Mouse (Mus musculus): Measurements from ENCODE around the gene Nfic. TPM values are rescaled to one million over a fixed set of nuclear protein-coding genes. Genes with fewer than 3 reads are reported as not detected.

The Nfic gene
- total and polyA plus RNA-seq, 3 experiments: 2.0 to 9.7 TPM; not detected in 1

- peak; percentile 91 for TF ChIP-seq SIN3A (IDR thresholded peaks at IDR 0.05; ENCODE audit: low read length)
- TF ChIP-seq NRF1 (IDR thresholded peaks at IDR 0.05; ENCODE audit: insufficient read depth, low read depth, low read length, poor library complexity, severe bottlenecking): peak; percentile 99
- TF ChIP-seq POLR2AphosphoS2 (IDR thresholded peaks at IDR 0.05; ENCODE audit: low read length): no peak; the same call in 1 of the 2 replicates
- TF ChIP-seq BHLHE40 (IDR thresholded peaks at IDR 0.05; ENCODE audit: borderline replicate concordance, low read depth, low read length): no peak
- TF ChIP-seq TBP (IDR thresholded peaks at IDR 0.05; ENCODE audit: low read depth, low read length): peak; percentile 88
- peak; percentile 16; the same call in 1 of the 2 replicates for TF ChIP-seq MYC (IDR thresholded peaks at IDR 0.05; ENCODE audit: low read depth, low read length)
- TF ChIP-seq MAX (IDR thresholded peaks at IDR 0.05; ENCODE audit: low read length): peak; percentile 58
- no peak for TF ChIP-seq MAFK (IDR thresholded peaks at IDR 0.05; ENCODE audit: borderline replicate concordance, low read depth, low read length)
These were observed 76.8 kb downstream of the Nfic start (continued) for GRCm38 (mm10) chr10:81378553-81379182.

GRCm38 (mm10) chr10:81377793-81378552, 77.5 kb downstream of the Nfic start, which contains the start of gene Fzr1:
Gene Fzr1 (minus strand): TSS chr10:81378516.
- peak within 1 kb of the TSS; percentile 93 for H3K27ac ChIP-seq (ENCODE audit: control insufficient read depth, low read depth, low read length)
- DNase-seq (ENCODE audit: low read depth, low spot score): no peak
- H3K4me1 ChIP-seq (ENCODE audit: control insufficient read depth in 1 of 2, insufficient read depth in 2 of 2, low read length in 2 of 2): peaks cover 30 to 44% of the 10 kb centered on the region in 2 experiments
- H3K27me3 ChIP-seq (ENCODE audit: control insufficient read depth in 1 of 2, insufficient read depth in 2 of 2, low read length in 2 of 2): no peaks in the 10 kb centered on the region
- H3K36me3 ChIP-seq (ENCODE audit: control insufficient read depth in 1 of 2, insufficient read depth in 2 of 2, low read length in 2 of 2): peaks cover 5 to 39% of the 10 kb centered on the region in 2 experiments
- peak within 1 kb of the TSS; percentile 81 to 99 for H3K4me3 ChIP-seq (ENCODE audit: control insufficient read depth in 1 of 2, insufficient read depth in 1 of 2, low read depth in 2 of 2, low read length in 2 of 2)
- TF ChIP-seq POLR2AphosphoS2 (IDR thresholded peaks at IDR 0.05; ENCODE audit: low read length) (0 out of 2 replicates have a peak, but pooled peaks have one; percentile 10), HCFC1 (IDR thresholded peaks at IDR 0.05; ENCODE audit: low read depth, low read length) (0 out of 2 replicates have a peak, but pooled peaks have one; percentile 1), GATA1 (IDR thresholded peaks at IDR 0.05; ENCODE audit: low read depth, low read length) (no peak), POLR2A (IDR thresholded peaks at IDR 0.05; ENCODE audit: control insufficient read depth in 1 of 2, insufficient read depth in 1 of 2, low read depth in 1 of 2, low read length in 2 of 2, poor library complexity in 1 of 2) (peak in 1 of 2 experiments; percentile 68; a peak in 1 of 4 replicates), NELFE (IDR thresholded peaks at IDR 0.05; ENCODE audit: low read depth, low read length) (peak; percentile 66), MXI1 (IDR thresholded peaks at IDR 0.05; ENCODE audit: low read depth, low read length) (peak; percentile 15; the same call in 1 of the 2 replicates)
- peak within 1 kb of the TSS; percentile 89 for H3K9ac ChIP-seq (ENCODE audit: control insufficient read depth, low read depth, low read length, poor library complexity, severe bottlenecking)
- H3K9me3 ChIP-seq (replicated peaks; ENCODE audit: insufficient read depth, low read length): no peaks in the 10 kb centered on the region
- H3K79me2 ChIP-seq (ENCODE audit: control insufficient read depth, insufficient read depth, low read length, poor library complexity): peaks cover 35% of the 10 kb centered on the region

DNA sequence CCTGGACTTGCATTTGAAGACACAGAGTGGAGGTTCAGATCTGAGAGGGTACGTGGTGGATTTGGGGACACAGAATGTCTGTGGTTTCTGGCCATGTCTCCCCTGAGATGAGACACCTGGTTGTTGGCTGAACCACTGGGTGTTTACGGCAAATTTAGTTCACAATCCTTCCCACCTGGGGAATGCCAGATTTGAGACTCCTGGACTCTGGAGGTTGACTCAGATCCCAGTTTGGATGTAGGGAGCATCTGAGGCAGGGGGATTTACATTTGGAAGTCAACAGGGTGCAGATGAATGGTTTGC, 78.1 kb downstream of the Nfic start:
- no peak for TF ChIP-seq CTCF (IDR thresholded peaks at IDR 0.05 in 2 of 3, conservative IDR thresholded peaks at IDR 0.05 in 1 of 3; ENCODE audit: control insufficient read depth in 1 of 3, insufficient read depth in 1 of 3, low read depth in 2 of 3, low read length in 3 of 3, poor library complexity in 1 of 3, severe bottlenecking in 1 of 3)
- no peak for TF ChIP-seq JUND (IDR thresholded peaks at IDR 0.05; ENCODE audit: low read depth, low read length)
- peak; percentile 29; the same call in 1 of the 2 replicates for TF ChIP-seq SIN3A (IDR thresholded peaks at IDR 0.05; ENCODE audit: low read length)
- TF ChIP-seq HCFC1 (IDR thresholded peaks at IDR 0.05; ENCODE audit: low read depth, low read length): 0 out of 2 replicates have a peak, but pooled peaks have one; percentile 11
- no peak for TF ChIP-seq ETS1 (IDR thresholded peaks at IDR 0.05; ENCODE audit: low read depth, low read length)
- DNase-seq (ENCODE audit: low read depth, low spot score): no peak
- Histone ChIP-seq H3K27me3 (ENCODE audit: control insufficient read depth in 1 of 2, insufficient read depth in 2 of 2, low read length in 2 of 2) (no peaks in the 10 kb centered on the region), H3K9ac (ENCODE audit: control insufficient read depth, low read depth, low read length, poor library complexity, severe bottlenecking) (peak overlapping the region; percentile 89), H3K4me3 (ENCODE audit: control insufficient read depth in 1 of 2, insufficient read depth in 1 of 2, low read depth in 2 of 2, low read length in 2 of 2) (peak overlapping the region; percentile 81 to 99), H3K27ac (ENCODE audit: control insufficient read depth, low read depth, low read length) (peak overlapping the region; percentile 47; the same call in 1 of the 2 replicates), H3K9me3 (replicated peaks; ENCODE audit: insufficient read depth, low read length) (no peaks in the 10 kb centered on the region), H3K79me2 (ENCODE audit: control insufficient read depth, insufficient read depth, low read length, poor library complexity) (peaks cover 35% of the 10 kb centered on the region), H3K4me1 (ENCODE audit: control insufficient read depth in 1 of 2, insufficient read depth in 2 of 2, low read length in 2 of 2) (peaks cover 24 to 39% of the 10 kb centered on the region in 2 experiments), H3K36me3 (ENCODE audit: control insufficient read depth in 1 of 2, insufficient read depth in 2 of 2, low read length in 2 of 2) (peaks cover 5 to 34% of the 10 kb centered on the region in 2 experiments)

Measured in MEL (cell line).